Mouse (Mus musculus): ENCODE results near the gene Sorcs1.

Gene Sorcs1

GRCm38 (mm10) chr19:50196592-50196991 lies 481.9 kb downstream of the Sorcs1 start:
- no peak for DNase-seq

GRCm38 (mm10) chr19:50185769-50186715 lies 492.4 kb downstream of the Sorcs1 start:
- no peak for DNase-seq

- DNase-seq, result peak; percentile 39
Measured at GRCm38 (mm10) chr19:50184901-50185623, 493.4 kb downstream of the Sorcs1 start.

- no peak for DNase-seq
Measured at GRCm38 (mm10) chr19:50178851-50179250, 499.6 kb downstream of the Sorcs1 start.

- no peak for DNase-seq
Measured at GRCm38 (mm10) chr19:50178151-50178550, 500.3 kb downstream of the Sorcs1 start.

- DNase-seq, result no peak
Measured at GRCm38 (mm10) chr19:50171849-50172248, 506.6 kb downstream of the Sorcs1 start.

- no peak for DNase-seq
Measured at GRCm38 (mm10) chr19:50151111-50151510, 527.3 kb downstream of the Sorcs1 start.

- no peak for DNase-seq
Measured at GRCm38 (mm10) chr19:50145919-50146318, 532.5 kb downstream of the Sorcs1 start.

- DNase-seq, result peak; percentile 5
Measured at GRCm38 (mm10) chr19:50141853-50142252, 536.6 kb downstream of the Sorcs1 start.

- no peak for DNase-seq
Measured at GRCm38 (mm10) chr19:50134656-50135055, 543.8 kb downstream of the Sorcs1 start.

- DNase-seq, result no peak
Measured at GRCm38 (mm10) chr19:50105842-50106585, 572.4 kb downstream of the Sorcs1 start.
